Mouse (Mus musculus): ENCODE data around the gene Ccn5.

The Ccn5 gene

GRCm38 (mm10) chr2:163820607-163821006 is at the start of gene Ccn5:
TSS of gene Ccn5 (plus strand) at chr2:163820861.
- DNase-seq (ENCODE audit: low read depth, low spot score), result no peak

- no peak for DNase-seq (ENCODE audit: low read depth, low spot score)
Measured at GRCm38 (mm10) chr2:163776661-163777060, 44.0 kb upstream of the Ccn5 start.

DNA sequence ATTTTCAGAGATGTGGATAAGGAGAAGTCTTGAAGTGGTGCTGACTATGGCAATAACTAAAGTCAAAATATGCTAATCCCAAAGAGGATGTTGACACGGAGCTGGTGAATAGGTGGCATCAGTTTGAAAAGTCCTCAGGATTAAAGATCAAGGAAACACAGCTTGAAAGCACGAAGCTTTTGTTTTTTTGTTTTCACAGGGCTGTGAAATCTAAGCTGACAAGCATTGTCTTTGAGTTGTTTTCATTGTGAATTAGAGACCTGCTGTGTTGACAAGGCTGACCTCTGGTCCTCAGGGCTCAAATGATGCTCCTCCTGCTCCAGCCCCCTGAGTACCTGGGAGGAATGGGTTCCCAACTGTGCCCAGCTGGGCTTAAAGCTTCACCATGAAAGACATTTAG is 43.6 kb upstream of the Ccn5 start:
- DNase-seq (ENCODE audit: low read depth, low spot score), result no peak

GRCm38 (mm10) chr2:163778896-163779295 is 41.8 kb upstream of the Ccn5 start:
- DNase-seq (ENCODE audit: low read depth, low spot score), result no peak

GRCm38 (mm10) chr2:163783368-163783767 is 37.3 kb upstream of the Ccn5 start:
- DNase-seq (ENCODE audit: low read depth, low spot score), result no peak

DNA sequence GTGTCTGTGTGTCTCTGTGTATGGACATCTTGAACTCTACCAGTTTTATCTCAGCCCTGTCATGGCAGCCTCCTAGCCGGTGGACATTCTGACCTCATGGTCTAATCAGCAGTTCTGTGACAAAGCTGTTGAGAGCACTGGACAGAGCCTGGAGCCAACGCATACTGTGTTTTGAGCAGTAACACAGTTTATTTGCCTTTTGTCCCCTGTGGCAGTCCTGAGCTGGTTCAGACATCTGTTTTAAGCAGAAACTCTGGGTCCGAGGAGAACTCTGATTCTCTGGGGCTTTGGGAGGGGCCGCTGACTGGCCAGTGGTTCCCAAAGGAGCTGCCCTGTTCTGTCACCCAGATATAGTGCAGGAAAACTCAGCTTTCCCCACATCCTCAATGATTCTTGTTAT is 36.8 kb upstream of the Ccn5 start:
- no peak for DNase-seq (ENCODE audit: low read depth, low spot score)

- DNase-seq (ENCODE audit: low read depth, low spot score), result no peak
Measured at GRCm38 (mm10) chr2:163787086-163787485, 33.6 kb upstream of the Ccn5 start.

DNA sequence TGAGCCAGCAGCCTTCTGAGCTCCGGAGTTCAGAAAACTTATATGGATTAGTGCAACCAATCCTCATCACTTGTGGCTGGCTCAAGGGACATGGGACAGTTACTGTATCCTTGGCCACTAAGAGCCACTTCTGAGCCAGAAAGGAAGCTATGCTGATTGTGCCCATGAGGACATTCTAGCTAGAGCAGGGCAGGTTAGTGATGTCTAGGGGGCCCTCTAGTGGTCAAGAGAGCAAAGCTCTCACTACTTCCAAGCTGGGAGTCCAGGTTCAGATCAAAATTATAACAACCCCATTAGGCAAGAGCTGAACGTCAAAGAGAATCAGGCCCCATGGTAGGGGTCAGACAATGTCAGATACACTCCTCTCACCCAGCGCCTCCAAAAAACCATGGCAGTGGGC is 33.0 kb upstream of the Ccn5 start:
- DNase-seq (ENCODE audit: low read depth, low spot score), result peak; percentile 69

- peak; percentile 66 for DNase-seq (ENCODE audit: low read depth, low spot score)
Measured at GRCm38 (mm10) chr2:163788484-163788883, 32.2 kb upstream of the Ccn5 start.

GRCm38 (mm10) chr2:163798411-163798810 is 22.2 kb upstream of the Ccn5 start:
- peak; percentile 47 for DNase-seq (ENCODE audit: low read depth, low spot score)

DNA sequence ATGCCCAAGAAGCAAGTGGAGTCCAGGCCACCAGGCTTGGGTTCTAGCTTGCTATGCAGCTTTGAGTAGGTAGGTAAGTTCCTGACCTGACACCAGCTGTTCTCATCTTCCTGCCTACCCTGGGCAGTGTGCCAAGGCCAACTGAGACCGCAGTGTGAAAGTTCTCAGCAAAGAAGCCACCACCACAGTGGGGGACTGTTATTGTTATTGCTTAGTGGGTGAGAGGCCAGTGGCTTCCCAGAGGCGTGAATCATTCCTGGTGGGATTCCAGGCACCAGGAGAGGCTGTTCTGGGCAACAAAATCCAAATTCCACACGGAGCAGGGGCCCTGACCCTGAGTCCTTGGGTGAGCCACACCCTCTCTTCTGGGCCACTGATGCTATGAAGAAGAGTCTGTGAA is 19.8 kb upstream of the Ccn5 start:
- no peak for DNase-seq (ENCODE audit: low read depth, low spot score)

DNA sequence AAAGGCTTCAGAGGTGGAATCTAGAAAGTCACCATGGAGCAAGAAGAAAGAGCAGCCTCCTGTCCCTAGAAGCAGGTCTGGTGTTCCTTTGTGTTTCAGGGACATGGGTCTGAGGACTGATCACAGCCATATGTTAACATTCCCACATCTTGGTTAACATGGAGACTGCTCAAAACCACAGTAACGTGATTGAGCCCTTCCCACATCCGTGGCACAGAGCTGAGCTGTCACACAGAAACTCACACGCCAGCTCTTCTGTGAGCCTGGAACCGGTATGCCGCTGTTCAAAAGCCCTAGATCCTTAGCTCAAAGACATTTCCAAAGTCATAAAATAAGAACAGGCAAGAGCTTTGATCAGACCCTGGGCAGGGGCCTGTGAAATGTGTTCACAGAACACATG is 19.3 kb upstream of the Ccn5 start:
- DNase-seq (ENCODE audit: low read depth, low spot score), result no peak

DNA sequence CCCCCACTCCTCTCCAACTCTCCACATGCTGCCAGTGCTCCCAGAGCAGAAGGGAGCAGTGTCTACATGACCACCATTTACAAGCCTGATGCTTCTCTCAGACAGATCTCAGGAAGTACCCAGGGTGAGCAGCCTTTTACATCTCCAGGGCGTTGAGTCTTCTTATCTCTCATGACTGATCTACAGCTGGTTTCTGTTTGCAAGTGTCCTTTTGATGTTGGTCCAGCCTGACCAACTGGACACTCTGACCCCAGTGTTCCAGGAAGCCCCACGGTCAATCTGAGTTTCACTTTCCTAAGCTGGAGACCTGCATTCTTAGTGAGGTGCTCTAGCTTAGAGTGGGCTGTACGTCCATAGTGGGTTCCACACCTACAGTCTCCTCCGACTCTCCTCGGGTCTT is 16.8 kb upstream of the Ccn5 start:
- DNase-seq (ENCODE audit: low read depth, low spot score), result no peak

DNA sequence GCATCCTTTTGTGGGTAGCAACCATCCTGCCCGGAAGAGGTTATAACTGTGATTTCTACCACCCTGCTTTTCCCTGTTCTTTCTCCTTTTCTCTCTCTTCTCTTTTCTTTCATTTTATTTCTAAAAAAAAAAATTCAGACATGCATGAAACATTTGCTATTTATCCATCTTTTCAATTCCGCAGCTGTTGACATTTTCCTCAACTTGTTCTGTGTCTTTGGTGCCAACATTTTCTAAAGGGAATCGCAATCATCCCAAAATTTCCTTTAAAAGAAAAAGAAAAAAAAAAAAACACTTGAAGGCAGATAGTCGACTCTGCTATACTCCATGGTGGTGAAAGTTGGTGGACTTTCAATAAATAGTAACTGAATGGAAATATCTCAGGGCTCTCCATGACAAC is 11.5 kb upstream of the Ccn5 start:
- DNase-seq (ENCODE audit: low read depth, low spot score), result no peak

GRCm38 (mm10) chr2:163809704-163810103 is 11.0 kb upstream of the Ccn5 start:
- no peak for DNase-seq (ENCODE audit: low read depth, low spot score)

DNA sequence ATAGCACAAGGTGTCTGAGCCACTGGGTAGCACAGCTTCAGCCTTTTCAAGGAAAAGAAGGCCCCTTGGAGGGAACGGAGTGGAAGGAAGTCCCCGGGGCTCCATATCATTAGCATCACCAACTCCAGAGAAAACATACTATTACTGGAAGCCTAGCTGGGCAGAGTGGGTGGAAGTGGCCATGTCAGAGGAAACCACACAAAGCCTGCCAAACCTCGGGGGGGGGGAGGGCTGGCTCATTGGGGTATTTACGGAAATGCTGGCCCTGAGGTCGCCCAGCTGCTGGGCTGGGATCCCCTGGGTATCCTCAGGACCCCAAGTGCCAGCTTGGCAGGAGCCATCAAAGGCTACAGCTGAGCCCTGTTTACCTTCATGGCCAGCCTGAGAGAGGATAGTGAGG is 7.6 kb upstream of the Ccn5 start:
- no peak for DNase-seq (ENCODE audit: low read depth, low spot score)

GRCm38 (mm10) chr2:163814739-163815465 is 5.8 kb upstream of the Ccn5 start:
- no peak for DNase-seq (ENCODE audit: low read depth, low spot score)

GRCm38 (mm10) chr2:163823248-163823647 is 2.6 kb downstream of the Ccn5 start:
- DNase-seq (ENCODE audit: low read depth, low spot score), result peak; percentile 41

GRCm38 (mm10) chr2:163823771-163824170 is 3.1 kb downstream of the Ccn5 start:
- DNase-seq (ENCODE audit: low read depth, low spot score), result peak; percentile 69

GRCm38 (mm10) chr2:163825861-163826260 is 5.2 kb downstream of the Ccn5 start:
- no peak for DNase-seq (ENCODE audit: low read depth, low spot score)

DNA sequence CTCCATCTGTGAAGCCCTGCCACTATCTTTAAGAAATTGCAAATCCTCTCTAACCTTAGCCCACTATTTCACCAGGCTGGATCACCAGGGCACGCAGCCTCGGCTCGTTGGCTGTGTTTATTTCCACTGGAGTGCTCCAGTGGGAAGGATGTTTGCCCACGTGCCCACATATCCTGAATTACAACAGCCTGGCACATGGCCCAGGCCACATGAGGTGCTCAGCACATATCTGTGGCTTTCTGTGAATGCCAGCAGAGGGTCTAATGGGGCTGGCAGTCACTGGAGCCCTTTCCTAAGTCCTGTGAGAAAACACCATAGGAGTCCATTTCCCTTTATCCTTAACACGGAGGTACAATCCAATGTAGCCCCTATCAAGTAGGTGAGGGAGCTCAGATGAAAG is 5.8 kb downstream of the Ccn5 start:
- DNase-seq (ENCODE audit: low read depth, low spot score), result no peak

- DNase-seq (ENCODE audit: low read depth, low spot score), result no peak
Measured at GRCm38 (mm10) chr2:163831163-163831562, 10.5 kb downstream of the Ccn5 start.

DNA sequence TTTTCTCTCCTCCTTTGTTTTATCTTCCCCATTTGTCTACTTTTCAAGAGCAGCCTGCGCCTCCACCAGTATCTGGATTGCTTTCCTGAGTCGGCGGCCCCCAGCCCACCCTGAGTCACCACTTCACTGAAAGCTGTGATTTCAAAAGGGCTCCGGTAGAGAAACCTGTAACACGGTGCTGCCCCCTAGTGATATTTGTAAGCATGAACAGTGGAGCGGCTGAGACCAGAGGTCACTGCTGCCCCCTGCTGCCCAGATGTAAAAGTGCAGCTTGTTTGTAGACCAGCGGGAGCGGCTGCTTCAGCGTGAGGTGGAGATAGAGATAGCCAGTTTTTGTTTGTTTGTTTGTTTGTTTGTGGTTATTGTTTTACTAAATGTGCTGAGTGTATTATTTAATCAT is 17.4 kb downstream of the Ccn5 start:
- DNase-seq (ENCODE audit: low read depth, low spot score), result peak; percentile 87

GRCm38 (mm10) chr2:163839519-163839918 is 18.9 kb downstream of the Ccn5 start:
- DNase-seq (ENCODE audit: low read depth, low spot score), result no peak

All from forelimb bud, embryonic 11.5 days (tissue).